Mouse (Mus musculus) erythroblast, embryonic 14.5 days (primary cell): ENCODE results near the gene 1110008L16Rik. TPM values are rescaled to one million over a fixed set of nuclear protein-coding genes. Genes with fewer than 3 reads are reported as not detected.
"Not testable (repeated sequence)": the region's sequence is repeated elsewhere in the genome, so short reads cannot be mapped to it uniquely, and the experiment has no call there.

ENCODE experiments used
- H3K27me3 ChIP-seq: 2 replicates; pipeline ENCODE4 v1.6.1; 2012; ENCODE audit warnings: inconsistent platforms; ENCODE audit not compliant: control insufficient read depth
- H3K36me3 ChIP-seq: 2 replicates; pipeline ENCODE4 v1.6.1; 2012; ENCODE audit warnings: mild to moderate bottlenecking, inconsistent platforms; ENCODE audit not compliant: control insufficient read depth
- H3K4me1 ChIP-seq: 2 replicates; pipeline ENCODE4 v1.6.1; 2012; ENCODE audit warnings: inconsistent platforms; ENCODE audit not compliant: control insufficient read depth
- H3K4me3 ChIP-seq: replicated peaks from 2 replicates; pipeline ENCODE3; 2012; ENCODE audit warnings: moderate library complexity, mild to moderate bottlenecking, inconsistent platforms
- H3K9me3 ChIP-seq: 2 replicates; pipeline ENCODE4 v1.6.1; 2012; ENCODE audit warnings: low read length, inconsistent platforms, mixed read lengths; ENCODE audit not compliant: control insufficient read depth
- GATA1 ChIP-seq: IDR thresholded peaks from 2 replicates; pipeline ENCODE4 v1.6.1; 2012; ENCODE audit warnings: low read length, inconsistent platforms, mixed read lengths
- TAL1 ChIP-seq: IDR thresholded peaks from 3 replicates; pipeline ENCODE4 v1.6.1; 2012; ENCODE audit warnings: low read length, inconsistent platforms, mixed read lengths
- polyA plus RNA-seq: library from polyadenylated mRNA; stranded (reverse); fragments of >175 nt; gene quantifications from 2 replicates; pipeline ENCODE4 v1.2.3, GENCODE M21; 2012

The 1110008L16Rik gene
- polyA plus RNA-seq, 1 experiment: 0.03 TPM

GRCm38 (mm10) chr12:55387083-55387787 is 87.9 kb downstream of the 1110008L16Rik start:
- H3K27me3 ChIP-seq: peaks cover 9% of the 10 kb centered on the region
- no peak overlapping the region for H3K4me3 ChIP-seq
- no peaks in the 10 kb centered on the region for H3K9me3 ChIP-seq
- H3K36me3 ChIP-seq: peaks cover 2% of the 10 kb centered on the region
- H3K4me1 ChIP-seq: peaks cover 11% of the 10 kb centered on the region; the same call in 1 of the 2 replicates
- TF ChIP-seq TAL1: no peak
- TF ChIP-seq GATA1: no peak

- Histone ChIP-seq H3K27me3 (peaks cover 9% of the 10 kb centered on the region), H3K9me3 (no peaks in the 10 kb centered on the region), H3K36me3 (no peaks in the 10 kb centered on the region), H3K4me1 (peaks cover 11% of the 10 kb centered on the region; the same call in 1 of the 2 replicates), H3K4me3 (no peak overlapping the region)
- TF ChIP-seq TAL1 (no peak), GATA1 (no peak)
Measured at GRCm38 (mm10) chr12:55387788-55388465, 88.5 kb downstream of the 1110008L16Rik start.

- Histone ChIP-seq H3K36me3 (no peaks in the 10 kb centered on the region), H3K4me1 (peaks cover 11% of the 10 kb centered on the region; the same call in 1 of the 2 replicates), H3K4me3 (no peak overlapping the region), H3K9me3 (no peaks in the 10 kb centered on the region), H3K27me3 (peaks cover 9% of the 10 kb centered on the region)
- TF ChIP-seq TAL1 (no peak), GATA1 (no peak)
Measured at GRCm38 (mm10) chr12:55388478-55388877, 89.1 kb downstream of the 1110008L16Rik start.

- Histone ChIP-seq H3K27me3 (peaks cover 9% of the 10 kb centered on the region), H3K36me3 (no peaks in the 10 kb centered on the region), H3K9me3 (no peaks in the 10 kb centered on the region), H3K4me3 (no peak overlapping the region), H3K4me1 (peaks cover 11% of the 10 kb centered on the region; the same call in 1 of the 2 replicates)
- TF ChIP-seq GATA1: no peak
- TF ChIP-seq TAL1: no peak
Measured at GRCm38 (mm10) chr12:55389132-55390081, 90.0 kb downstream of the 1110008L16Rik start.

- no peak for TF ChIP-seq TAL1
- TF ChIP-seq GATA1: no peak
- Histone ChIP-seq H3K27me3 (peaks cover 9% of the 10 kb centered on the region), H3K9me3 (no peaks in the 10 kb centered on the region), H3K4me1 (peaks cover 10% of the 10 kb centered on the region; the same call in 1 of the 2 replicates), H3K36me3 (no peaks in the 10 kb centered on the region), H3K4me3 (no peak overlapping the region)
Measured at GRCm38 (mm10) chr12:55392120-55392519, 92.7 kb downstream of the 1110008L16Rik start.

- Histone ChIP-seq H3K4me3 (no peak overlapping the region), H3K27me3 (peaks cover 9% of the 10 kb centered on the region), H3K9me3 (no peaks in the 10 kb centered on the region), H3K36me3 (no peaks in the 10 kb centered on the region), H3K4me1 (peaks cover 10% of the 10 kb centered on the region)
- TF ChIP-seq TAL1 (no peak), GATA1 (no peak)
Measured at GRCm38 (mm10) chr12:55392733-55393577, 93.6 kb downstream of the 1110008L16Rik start.

GRCm38 (mm10) chr12:55395601-55396000 is 96.2 kb downstream of the 1110008L16Rik start:
- H3K36me3 ChIP-seq, H3K4me3 ChIP-seq, H3K9me3 ChIP-seq, H3K27me3 ChIP-seq: not testable (repeated sequence)
- peaks cover 24% of the 10 kb centered on the region for H3K4me1 ChIP-seq

- H3K27me3 ChIP-seq: no peaks in the 10 kb centered on the region; the same call in 1 of the 2 replicates
- no peak overlapping the region for H3K4me3 ChIP-seq
Measured at GRCm38 (mm10) chr12:55396536-55396935, 97.2 kb downstream of the 1110008L16Rik start.

More at GRCm38 (mm10) chr12:55396536-55396935, 97.2 kb downstream of the 1110008L16Rik start:
- Histone ChIP-seq H3K36me3 (peaks cover 6% of the 10 kb centered on the region), H3K9me3 (no peaks in the 10 kb centered on the region), H3K4me1 (peaks cover 27% of the 10 kb centered on the region)
- TF ChIP-seq TAL1: no peak
- no peak for TF ChIP-seq GATA1
